Mouse (Mus musculus) small intestine, adult 2 months (tissue): ENCODE measurements around the gene Slc6a9.

ENCODE experiments used
- CTCF ChIP-seq: fragments of 200-500 bp; IDR thresholded peaks from 2 replicates; pipeline ENCODE4 v1.5.1; 2012; ENCODE audit warnings: low read depth, mild to moderate bottlenecking, control low read depth, inconsistent platforms, low read length, moderate library complexity, mixed read lengths; ENCODE audit not compliant: insufficient replicate concordance, insufficient read length; ENCODE audit errors: extremely low read depth
- POLR2A ChIP-seq: fragments of 200-500 bp; IDR thresholded peaks from 2 replicates; pipeline ENCODE4 v1.6.1; 2012; ENCODE audit warnings: low read depth, mild to moderate bottlenecking, control low read depth, inconsistent platforms, low read length, moderate library complexity

DNA sequence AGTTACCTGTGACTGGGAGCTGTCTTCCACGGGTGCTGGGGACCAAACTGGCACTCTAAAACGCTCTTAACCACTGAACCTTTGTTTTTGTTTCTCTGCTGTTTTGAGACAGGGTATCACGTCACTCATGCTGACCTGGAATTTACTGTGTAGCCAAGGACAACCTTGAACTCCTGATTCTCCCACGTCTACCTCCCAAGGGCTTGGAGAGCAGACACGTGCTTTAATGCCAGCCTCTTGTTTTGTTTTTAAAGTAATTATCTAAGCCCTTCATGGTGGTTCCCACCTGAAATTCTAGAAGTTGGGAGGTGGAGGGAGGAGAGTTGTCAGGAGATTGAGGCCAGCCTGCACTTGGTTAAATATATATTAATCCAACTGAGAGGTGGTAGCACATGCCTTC lies 17.5 kb upstream of the Slc6a9 start:
- TF ChIP-seq CTCF: no peak
- no peak for TF ChIP-seq POLR2A
